Mouse (Mus musculus): ENCODE data around the gene Tff3.

Gene Tff3

DNA sequence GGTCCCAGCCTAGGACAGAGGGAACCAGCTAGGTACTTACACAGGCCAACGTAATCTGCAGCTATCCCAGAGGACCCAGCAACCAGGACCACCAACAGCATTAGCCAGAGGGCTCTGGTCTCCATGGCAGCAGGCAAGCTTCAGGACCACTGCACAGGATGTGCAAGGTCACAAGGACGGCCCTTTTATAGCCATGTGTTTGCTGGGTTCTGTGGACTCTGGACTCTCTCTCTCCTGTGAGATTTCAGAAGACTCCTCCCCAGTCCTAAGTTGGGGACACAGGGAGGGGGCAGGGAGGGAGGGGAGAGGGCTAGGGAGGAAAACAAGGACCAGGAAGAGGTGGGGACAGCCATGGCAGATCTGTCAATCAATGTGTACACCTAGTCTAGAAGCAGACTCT is at the start of gene Tff3:
Gene Tff3, minus strand, starts transcription at position 195 of the 400 bp plus-strand sequence.
- no peak for DNase-seq (ENCODE audit: low read depth)

DNA sequence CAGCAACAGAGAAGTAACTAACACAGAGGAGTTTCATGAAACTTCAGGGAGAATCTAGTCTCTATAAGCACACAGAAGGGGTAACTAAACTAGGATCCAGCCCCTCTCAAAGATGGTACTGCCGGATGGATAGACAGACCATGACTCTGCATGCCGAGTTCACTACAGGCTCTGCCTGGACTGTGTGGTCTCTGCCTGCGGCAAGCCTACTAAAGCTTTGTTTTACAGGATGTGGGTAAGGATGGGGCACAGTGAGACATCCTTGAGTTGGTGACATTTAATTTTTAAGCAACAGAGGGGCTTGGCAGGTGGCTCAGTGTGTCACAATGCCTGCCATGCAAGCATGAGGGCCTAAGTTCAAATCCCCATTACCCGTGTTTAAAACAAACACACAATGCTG is 46.9 kb upstream of the Tff3 start:
- DNase-seq (ENCODE audit: low read depth) = no peak

DNA sequence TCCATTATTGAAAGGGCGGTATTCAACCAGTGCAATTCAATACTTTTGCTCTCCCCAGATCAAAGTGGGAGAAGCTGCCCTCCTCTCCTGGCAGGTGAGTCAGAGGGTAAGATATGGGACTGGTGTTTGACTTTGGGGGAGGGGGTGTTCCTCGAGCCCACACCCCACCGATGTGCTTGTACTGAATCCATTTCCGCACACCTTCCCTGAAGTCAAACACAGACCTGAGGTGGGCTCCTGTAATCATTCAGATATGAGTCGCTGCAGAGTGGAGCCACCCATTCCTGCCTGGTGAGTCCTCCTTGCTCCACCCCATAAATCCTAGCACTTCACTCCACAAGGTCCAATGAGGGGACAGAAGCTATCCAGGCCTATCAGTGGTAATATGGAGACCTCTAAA is 40.4 kb upstream of the Tff3 start:
- DNase-seq (ENCODE audit: low read depth) = no peak

DNA sequence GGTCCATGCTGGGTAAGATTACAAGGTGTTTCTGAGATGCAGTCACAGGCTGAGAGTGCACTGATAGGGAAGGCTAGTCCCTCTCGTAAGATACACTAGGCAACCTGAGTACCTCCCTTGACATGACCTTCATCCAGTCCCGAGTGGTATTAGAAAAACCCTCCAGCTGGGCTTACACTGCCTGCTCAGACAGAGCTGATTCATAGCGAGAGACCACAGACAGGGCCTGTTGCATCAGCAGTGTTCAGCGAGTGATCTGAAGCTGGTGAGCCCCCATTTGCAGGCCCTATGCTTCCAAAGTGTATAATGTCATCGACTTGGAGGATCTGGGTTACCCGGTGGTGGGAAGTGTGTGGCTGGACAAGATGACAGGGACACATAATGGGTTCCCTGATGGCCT is 35.7 kb upstream of the Tff3 start, which contains the start of gene Tff1:
Gene Tff1, minus strand, starts transcription at position 151 of the 400 bp plus-strand sequence.
- DNase-seq (ENCODE audit: low read depth) = no peak

DNA sequence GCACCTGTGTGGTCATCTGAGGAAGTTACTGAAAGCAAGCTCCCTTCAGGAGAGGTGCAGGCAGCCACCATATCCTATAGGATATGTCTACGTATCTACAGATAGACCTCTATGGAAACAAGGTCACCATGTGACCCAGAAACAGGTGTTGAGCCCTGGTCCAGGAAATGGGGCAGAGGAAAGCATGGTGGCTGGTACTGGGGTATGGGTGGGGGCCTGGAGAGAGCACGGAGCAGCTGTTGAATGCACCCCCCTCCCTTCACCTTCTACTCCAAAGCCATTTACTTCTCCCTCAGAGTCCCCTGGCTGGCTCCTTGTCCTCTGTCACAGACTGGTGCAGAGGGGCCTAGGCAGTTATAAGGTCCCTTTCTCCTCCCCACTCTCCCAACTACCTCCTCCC is 34.4 kb upstream of the Tff3 start:
- DNase-seq (ENCODE audit: low read depth) = no peak

GRCm38 (mm10) chr17:31162607-31163006 is 33.2 kb upstream of the Tff3 start:
- DNase-seq (ENCODE audit: low read depth) = no peak

DNA sequence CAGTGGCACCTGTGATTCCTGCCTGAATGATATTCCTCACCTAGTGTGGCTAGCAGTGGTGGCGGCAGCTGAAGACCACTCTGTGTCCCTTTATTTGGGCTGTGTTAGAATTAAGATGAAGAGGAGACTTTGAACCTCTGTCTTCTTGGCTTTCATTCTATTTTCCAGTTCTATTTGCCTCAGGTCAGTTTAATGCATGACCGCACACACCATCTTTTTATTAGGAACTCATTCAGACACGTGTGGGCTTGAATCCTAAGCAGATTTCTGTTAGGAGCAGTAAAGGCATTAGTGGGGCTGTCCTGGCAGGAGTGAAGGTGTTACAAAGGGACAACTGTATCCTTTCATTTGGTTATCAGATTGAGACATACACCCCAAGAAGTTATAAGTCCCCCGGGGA is 30.8 kb upstream of the Tff3 start:
- no peak for DNase-seq (ENCODE audit: low read depth)

GRCm38 (mm10) chr17:31157921-31158320 is 28.5 kb upstream of the Tff3 start:
- DNase-seq (ENCODE audit: low read depth) = no peak

- no peak for DNase-seq (ENCODE audit: low read depth)
These were observed 24.3 kb upstream of the Tff3 start for GRCm38 (mm10) chr17:31153785-31154184.

DNA sequence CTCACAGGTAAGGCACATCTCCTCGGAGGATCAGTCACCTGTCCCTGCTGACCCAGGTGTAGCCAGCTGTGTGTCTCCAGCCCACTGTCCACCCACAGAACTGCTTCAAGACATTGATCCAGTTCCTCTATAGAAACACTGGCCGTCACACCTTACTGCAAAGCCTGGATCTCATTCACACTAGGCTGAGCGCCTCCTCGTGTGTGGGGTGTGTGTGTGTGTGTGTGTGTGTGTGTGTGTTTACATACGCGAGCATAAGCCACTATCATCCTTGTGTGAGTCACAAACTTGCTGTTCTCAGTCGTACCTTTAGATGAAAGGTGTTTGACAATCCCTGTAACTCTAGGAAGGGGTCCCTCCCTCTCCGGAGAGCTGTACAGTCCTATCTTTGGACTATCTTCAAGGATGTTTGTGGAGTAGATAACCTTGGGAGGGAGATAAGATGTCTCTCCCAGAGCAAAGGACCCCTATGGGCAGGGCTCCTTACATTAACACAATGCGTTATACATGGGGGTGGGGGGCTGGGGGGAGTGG is 23.6 kb upstream of the Tff3 start:
- DNase-seq (ENCODE audit: low read depth) = no peak

DNA sequence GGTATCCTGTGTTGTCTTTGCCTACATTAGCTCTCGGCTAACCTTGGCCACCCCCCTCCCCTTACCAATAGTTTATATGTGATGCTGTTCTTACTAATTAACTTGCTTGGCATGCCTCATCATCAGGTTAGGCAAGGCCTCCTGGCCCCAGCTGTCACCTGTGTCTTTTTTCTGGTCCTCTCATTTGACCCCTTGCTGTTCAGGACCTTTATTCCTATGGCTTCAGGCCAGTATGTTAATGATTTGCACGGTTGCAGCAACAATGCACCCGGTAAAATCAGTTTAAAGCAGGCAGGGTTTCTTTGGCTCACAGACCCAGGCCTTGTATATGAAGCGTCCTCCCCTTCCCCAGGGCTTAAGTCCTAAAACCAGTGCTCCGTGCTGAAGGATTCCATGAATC is 23.1 kb upstream of the Tff3 start:
- DNase-seq (ENCODE audit: low read depth) = no peak

- no peak for DNase-seq (ENCODE audit: low read depth)
These were observed 16.6 kb upstream of the Tff3 start for GRCm38 (mm10) chr17:31145998-31146397.

DNA sequence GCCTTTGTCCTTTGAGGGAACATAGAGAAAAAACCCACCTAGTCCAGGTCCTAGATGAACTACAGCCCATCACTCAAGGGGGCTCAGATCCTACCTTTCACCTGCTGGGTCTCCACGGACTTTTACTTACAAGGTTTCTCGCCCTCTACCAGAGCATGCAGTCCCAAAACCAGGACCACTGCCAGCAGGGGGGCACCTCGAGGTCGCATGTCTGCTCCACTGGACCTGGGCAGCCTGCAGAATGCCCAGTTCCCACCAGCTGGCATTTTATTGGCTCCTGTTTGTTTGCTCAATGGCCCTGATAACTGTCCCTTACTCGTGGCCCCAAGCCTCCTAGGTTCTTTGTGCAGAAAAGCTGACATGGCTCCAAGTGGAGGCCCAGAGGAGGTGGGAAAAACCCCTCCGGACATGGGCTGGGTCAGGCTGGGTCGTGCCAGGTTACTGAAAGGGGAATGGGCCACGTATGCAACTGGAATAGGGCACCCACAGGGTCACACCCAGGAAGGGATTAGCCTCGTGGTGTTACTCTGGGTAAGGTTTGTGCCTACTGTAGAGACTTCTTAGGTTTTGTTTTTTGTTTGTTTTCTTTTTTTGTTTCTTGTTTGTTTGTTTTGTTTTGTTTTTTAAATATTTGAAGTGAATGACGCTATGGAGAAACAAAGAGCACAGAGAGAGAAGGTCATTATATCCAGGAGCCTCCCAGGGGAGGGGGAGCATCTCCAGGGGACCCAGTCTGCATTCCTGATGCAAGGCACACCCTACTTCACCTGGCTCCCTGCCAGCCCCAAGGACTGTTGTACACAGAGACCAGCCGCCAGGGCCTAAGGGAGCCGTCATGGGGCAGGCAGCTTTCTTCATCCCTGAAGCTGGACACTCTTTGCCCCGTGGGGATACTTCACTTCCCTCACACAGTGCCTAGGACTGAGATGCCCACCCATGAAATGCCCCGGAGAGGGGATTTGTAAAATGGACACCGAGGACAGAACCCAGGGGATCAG is 14.9 kb upstream of the Tff3 start, which contains the start of gene Tff2:
Gene Tff2, minus strand, starts transcription at position 243 of the 998 bp plus-strand sequence.
- peak; percentile 10 for DNase-seq (ENCODE audit: low read depth)

DNA sequence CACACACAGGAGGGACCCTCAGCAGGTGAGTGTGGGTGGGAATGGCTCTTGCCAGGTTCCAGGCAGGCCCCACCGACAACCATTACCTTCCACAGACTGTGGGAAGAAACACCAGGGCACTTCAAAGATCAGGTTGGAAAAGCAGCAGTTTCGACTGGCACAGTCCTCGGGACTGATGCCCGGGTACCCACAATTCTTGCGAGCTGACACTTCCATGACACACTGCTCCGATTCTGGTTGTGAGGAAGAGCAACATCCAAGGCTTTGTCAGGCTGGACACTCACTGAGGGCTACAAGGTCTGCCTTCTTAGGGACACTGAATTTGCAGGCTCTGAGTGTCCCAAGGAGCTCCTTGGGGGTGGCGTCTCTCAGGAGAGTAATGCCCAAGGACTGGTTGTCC is 12.7 kb upstream of the Tff3 start:
- DNase-seq (ENCODE audit: low read depth) = no peak

DNA sequence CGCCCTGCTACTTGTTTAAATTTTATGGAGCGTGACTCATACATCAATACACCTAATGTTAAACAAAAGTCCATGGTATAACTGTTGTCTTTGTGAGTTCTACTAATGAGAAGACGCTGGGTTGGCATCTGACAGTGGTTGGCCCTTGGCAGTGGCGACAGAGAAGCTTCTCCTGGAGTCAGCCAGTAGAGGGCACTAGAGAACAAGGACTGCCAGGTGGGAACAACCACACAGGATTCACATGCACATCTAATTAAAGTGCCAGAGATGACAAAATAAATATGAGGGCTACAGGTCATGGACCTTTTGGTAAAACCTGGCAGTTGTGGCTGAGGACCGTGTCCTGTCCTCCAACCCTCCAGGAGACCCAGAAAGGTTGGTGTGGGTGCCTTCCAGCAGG is 9.0 kb upstream of the Tff3 start:
- peak; percentile 60 for DNase-seq (ENCODE audit: low read depth)

- DNase-seq (ENCODE audit: low read depth) = no peak
These were observed 7.4 kb upstream of the Tff3 start for GRCm38 (mm10) chr17:31136821-31137220.

DNA sequence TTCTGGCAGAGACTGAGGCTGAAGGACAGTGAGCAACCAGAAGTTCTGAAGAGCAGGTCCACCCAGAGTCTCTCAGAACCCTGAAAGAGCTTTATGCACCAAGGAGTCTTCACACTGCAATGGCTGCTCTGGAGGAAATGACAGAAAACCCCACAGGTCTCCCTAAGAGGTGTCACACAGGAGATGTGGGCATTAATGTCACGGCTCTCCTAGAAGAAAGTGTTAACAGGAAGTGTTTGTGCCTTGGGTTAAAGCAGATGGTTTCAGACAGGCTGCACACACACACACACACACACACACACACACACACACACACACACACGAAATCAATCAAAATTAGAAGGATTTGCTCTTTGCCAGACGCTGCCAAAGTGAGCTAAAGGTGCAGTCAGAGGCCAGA is 6.8 kb upstream of the Tff3 start:
- no peak for DNase-seq (ENCODE audit: low read depth)

DNA sequence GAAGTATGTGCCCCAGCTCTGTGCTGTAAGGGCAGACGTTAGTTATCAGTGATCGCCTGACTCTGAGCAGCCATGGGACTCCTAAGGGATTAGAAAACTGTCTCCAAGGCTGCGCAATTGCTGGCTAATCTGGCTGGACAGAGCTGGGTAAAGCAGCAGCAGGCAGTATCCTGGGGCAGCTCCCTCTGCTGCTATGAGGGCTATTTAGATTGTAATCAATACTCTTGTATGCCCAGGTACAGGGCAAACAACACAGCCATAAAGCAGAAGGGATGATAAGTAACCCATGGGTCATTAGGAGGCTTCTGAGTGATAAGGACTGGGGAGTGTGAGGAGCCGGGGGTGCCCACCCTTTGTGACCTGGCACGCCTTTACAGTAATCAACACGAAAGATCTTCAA is 5.5 kb upstream of the Tff3 start:
- no peak for DNase-seq (ENCODE audit: low read depth)

DNA sequence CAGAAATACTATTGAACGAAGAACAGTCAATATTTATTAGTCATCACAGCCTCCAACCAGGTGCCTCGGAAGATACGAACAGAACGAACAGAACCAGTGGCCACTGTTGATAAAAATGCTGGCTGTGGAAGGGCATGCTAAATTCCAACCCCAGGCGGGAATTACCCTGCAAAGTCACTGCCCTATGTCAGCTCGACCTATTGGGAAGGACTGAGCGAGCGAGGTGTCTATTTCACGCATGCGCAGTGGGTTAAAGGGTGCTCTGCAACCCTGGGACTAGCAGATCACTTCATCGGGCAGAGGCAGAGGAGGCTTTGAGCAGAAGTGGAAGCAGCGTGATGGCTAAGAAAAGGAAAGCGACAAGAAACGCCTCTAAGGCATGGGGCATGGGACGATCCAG is 4.3 kb upstream of the Tff3 start:
- DNase-seq (ENCODE audit: low read depth) = no peak

GRCm38 (mm10) chr17:31131269-31131821 is 1.9 kb upstream of the Tff3 start:
- no peak for DNase-seq (ENCODE audit: low read depth)

DNA sequence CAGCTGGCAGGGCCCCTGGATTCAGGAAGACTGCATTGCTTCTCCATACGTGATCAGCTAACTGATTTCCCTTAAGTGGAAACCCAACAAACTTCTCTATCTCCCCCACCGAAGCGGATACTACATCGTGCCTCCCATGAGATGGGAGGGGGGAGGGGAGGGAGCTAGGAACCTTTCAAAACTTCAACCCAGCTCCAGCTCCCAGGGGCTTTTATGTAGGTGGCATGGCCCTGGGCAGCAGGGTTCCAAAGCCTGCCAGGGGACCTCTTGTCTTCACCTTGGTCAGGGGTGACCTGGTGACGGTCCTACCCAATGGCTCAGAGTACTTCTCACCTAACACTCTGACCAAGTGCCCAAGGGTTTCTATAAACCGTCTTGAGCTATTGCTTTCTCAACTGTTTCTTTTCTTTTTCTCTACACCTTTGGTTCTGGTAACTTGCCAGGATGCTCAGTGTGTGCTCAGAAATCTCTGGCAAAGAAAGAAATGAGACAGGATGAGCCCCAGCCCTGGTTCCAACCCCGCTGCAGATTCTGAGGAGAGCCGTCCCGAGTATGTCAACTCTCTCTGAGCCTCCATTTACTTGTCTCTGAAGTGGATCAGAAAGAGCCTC is 633 bp downstream of the Tff3 start:
- DNase-seq (ENCODE audit: low read depth) = no peak

DNA sequence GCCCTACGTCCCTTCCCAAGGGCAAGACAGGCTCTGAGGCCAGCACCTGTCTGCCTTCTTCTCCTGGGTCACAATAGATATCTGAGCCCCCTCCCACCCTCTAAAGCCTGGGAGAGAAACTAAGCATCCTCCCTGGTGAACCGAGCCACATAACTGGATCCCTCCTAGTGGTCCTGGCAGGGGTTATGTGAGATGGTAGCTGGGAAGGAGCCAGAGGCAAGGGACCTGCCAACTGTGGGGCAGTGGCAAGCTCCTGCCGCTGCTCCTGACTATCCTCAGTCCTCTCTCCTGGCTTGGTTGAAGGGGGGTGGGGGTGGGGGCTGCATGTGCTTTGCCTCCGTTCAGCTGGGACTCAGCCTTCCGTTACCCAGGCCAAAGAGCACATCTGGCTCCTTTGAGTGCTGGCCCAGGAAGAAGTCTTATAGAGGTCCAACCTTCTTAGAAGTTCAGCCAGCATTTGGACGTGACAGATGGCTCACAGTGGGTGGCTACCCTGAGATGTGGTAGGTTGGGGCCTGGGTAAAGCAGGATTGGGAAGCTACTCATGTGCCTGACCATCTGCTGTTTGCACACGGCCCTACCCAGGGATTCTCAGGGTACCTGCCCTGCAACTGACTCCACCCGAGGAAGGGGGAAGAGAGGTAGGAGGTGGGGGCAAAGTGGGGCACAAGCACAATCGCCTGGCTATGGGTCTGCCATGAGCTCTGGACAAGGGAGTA is 3.7 kb downstream of the Tff3 start:
- no peak for DNase-seq (ENCODE audit: low read depth)
